In genomic region chr5:106181726-106182125, GRCm38 (mm10) we compare ENCODE assay signal across 18 mouse cellular contexts.
"Had no signal": no experiment of that assay in that cellular context is flagged by ENCODE, and none has a peak within 500 bp of the region (broad histone marks: within the 10 kb centered on the region; RNA-seq: fewer than 3 reads in every experiment).

No protein-coding gene starts in this region.

- H3K9ac ChIP-seq: lung, embryonic 14.5 days; midbrain, embryonic 12.5 days; neural tube, embryonic 12.5 days had no signal

- H3K4me1 ChIP-seq: midbrain, embryonic 12.5 days; neural tube, embryonic 12.5 days had no signal

- H3K27ac ChIP-seq: midbrain, embryonic 10.5 days; midbrain, embryonic 12.5 days; neural tube, embryonic 12.5 days had no signal

- H3K4me3 ChIP-seq: midbrain, embryonic 10.5 days; midbrain, embryonic 12.5 days; myocyte; neural tube, embryonic 12.5 days had no signal

- H3K9me3 ChIP-seq: midbrain, embryonic 10.5 days; midbrain, embryonic 12.5 days; neural tube, embryonic 12.5 days had no signal

- H3K4me2 ChIP-seq: lung, embryonic 14.5 days; midbrain, embryonic 12.5 days; neural tube, embryonic 12.5 days had no signal

- H3K27me3 ChIP-seq: midbrain, embryonic 12.5 days; neural tube, embryonic 12.5 days had no signal

- ATAC-seq: midbrain, embryonic 16.5 days had no signal

- H3K36me3 ChIP-seq: midbrain, embryonic 10.5 days; midbrain, embryonic 12.5 days; neural tube, embryonic 12.5 days had no signal

- DNase-seq: lung, adult 18-20 months; lung, embryonic 14.5 days; lung, postnatal 10 days; lung, postnatal 4 days; midbrain, embryonic 14.5 days; retina, postnatal 1 day; right cerebral cortex, adult 18-20 months; right cerebral cortex, postnatal 25 days; right cerebral cortex, postnatal 4 days; spleen, adult 18-20 months; thymus, adult 18-20 months; thymus, postnatal 14 days; thymus, postnatal 36 days had no signal
